Mouse (Mus musculus) adrenal gland, postnatal 4 days (tissue): ENCODE measurements around the gene Rmnd5b. TPM values are rescaled to one million over a fixed set of nuclear protein-coding genes. Genes with fewer than 3 reads are reported as not detected.
"Not testable (repeated sequence)": the region's sequence is repeated elsewhere in the genome, so short reads cannot be mapped to it uniquely, and the experiment has no call there.

Source experiments
- DNase-seq, 2 experiments: peaks; one replicate each; pipeline ENCODE4 v3.0.0; 2021 to 2022; ENCODE audit warnings: low spot score in 2 of 2, mixed read lengths in 2 of 2
- long read RNA-seq, 2 experiments: library from polyadenylated mRNA; stranded (forward); transcript quantifications; one replicate each; pipeline ENCODE4 v2.0.0; 2021
- total RNA-seq, 2 experiments: library from RNA; stranded (reverse); gene quantifications; 2 replicates each; pipeline ENCODE4 v1.2.3; 2021

Gene Rmnd5b
- 10 to 100 TPM; 41.5 to 50.0 TPM for total RNA-seq
- long read RNA-seq, experiment 1, transcript Rmnd5b-201 (10 exons, 1,946 nt), result major isoform, 88 of 114 reads
- long read RNA-seq, experiment 1, partial matches to known transcripts, result 18 of 114 reads
- long read RNA-seq, experiment 1, other reads (novel, unspliced or antisense), result 8 of 114 reads
- long read RNA-seq, experiment 2, transcript Rmnd5b-201 (10 exons, 1,946 nt), result major isoform, 97 of 131 reads
- long read RNA-seq, experiment 2, partial matches to known transcripts, result 15 of 131 reads
- long read RNA-seq, experiment 2, other reads (novel, unspliced or antisense), result 19 of 131 reads

GRCm38 (mm10) chr11:51635525-51636322 lies at the start of gene Rmnd5b:
Gene Rmnd5b, minus strand, starts transcription at chr11:51635896.
- peak; percentile 58 to 80 for DNase-seq

- no peak for DNase-seq
Observed at GRCm38 (mm10) chr11:51681976-51682374, 46.3 kb upstream of the Rmnd5b start.

GRCm38 (mm10) chr11:51681324-51681975 lies 45.8 kb upstream of the Rmnd5b start:
- peak; percentile 70 to 80 for DNase-seq

- DNase-seq, result no peak
Observed at GRCm38 (mm10) chr11:51679466-51679865, 43.8 kb upstream of the Rmnd5b start.

- no peak for DNase-seq
Observed at GRCm38 (mm10) chr11:51677737-51678418, 42.2 kb upstream of the Rmnd5b start.

GRCm38 (mm10) chr11:51675386-51675785 lies 39.7 kb upstream of the Rmnd5b start:
- DNase-seq, result no peak

GRCm38 (mm10) chr11:51673291-51673690 lies 37.6 kb upstream of the Rmnd5b start:
- no peak for DNase-seq

- no peak for DNase-seq
Observed at GRCm38 (mm10) chr11:51671376-51671775, 35.7 kb upstream of the Rmnd5b start.

GRCm38 (mm10) chr11:51670846-51671245 lies 35.1 kb upstream of the Rmnd5b start:
- DNase-seq, result no peak

GRCm38 (mm10) chr11:51664747-51665146 lies 29.1 kb upstream of the Rmnd5b start:
- not testable (repeated sequence) for DNase-seq

GRCm38 (mm10) chr11:51662632-51663031 lies 26.9 kb upstream of the Rmnd5b start:
- DNase-seq, result no peak

GRCm38 (mm10) chr11:51661867-51662365 lies 26.2 kb upstream of the Rmnd5b start:
- DNase-seq, result no peak

- DNase-seq, result no peak
Observed at GRCm38 (mm10) chr11:51658705-51659104, 23.0 kb upstream of the Rmnd5b start.

- no peak for DNase-seq
Observed at GRCm38 (mm10) chr11:51658291-51658690, 22.6 kb upstream of the Rmnd5b start.

GRCm38 (mm10) chr11:51656798-51657521 lies 21.3 kb upstream of the Rmnd5b start:
- DNase-seq, result no peak

- no peak for DNase-seq
Observed at GRCm38 (mm10) chr11:51654891-51655290, 19.2 kb upstream of the Rmnd5b start.

GRCm38 (mm10) chr11:51653736-51654135 lies 18.0 kb upstream of the Rmnd5b start:
- DNase-seq, result no peak

GRCm38 (mm10) chr11:51652889-51653418 lies 17.3 kb upstream of the Rmnd5b start:
- DNase-seq, result no peak

- DNase-seq, result peak; percentile 65 to 72
Observed at GRCm38 (mm10) chr11:51650691-51651515, 15.2 kb upstream of the Rmnd5b start, which contains the start of the genes N4bp3 and D930048N14Rik. Gene N4bp3, minus strand, starts transcription at chr11:51650842. Gene D930048N14Rik, plus strand, starts transcription at chr11:51650954.
